Mouse (Mus musculus): ENCODE results near the gene Gid4. TPM values are rescaled to one million over a fixed set of nuclear protein-coding genes. Genes with fewer than 3 reads are reported as not detected.

The Gid4 gene
- 24.5 and 24.6 TPM in 2 replicates for polyA plus RNA-seq (2015; fragmentation: Nextera tagmentation; extraction: Ambion mirVana)

- WGBS: under 1% methylated on average over 65 of the region's 81 CpGs
- peak within 1 kb of the TSS; percentile 91 for H3K27ac ChIP-seq
- peak within 1 kb of the TSS; percentile 85 for H3K4me2 ChIP-seq (replicated peaks)
- ATAC-seq: peak; percentile 97
- H3K9me3 ChIP-seq: no peaks in the 10 kb centered on the region
- peak within 1 kb of the TSS; percentile 95 for H3K9ac ChIP-seq
- H3K27me3 ChIP-seq (replicated peaks): no peaks in the 10 kb centered on the region
- H3K4me3 ChIP-seq (replicated peaks): peak within 1 kb of the TSS; percentile 92
- peaks cover 16% of the 10 kb centered on the region for H3K4me1 ChIP-seq (replicated peaks)
- no peaks in the 10 kb centered on the region for H3K36me3 ChIP-seq
Observed at GRCm38 (mm10) chr11:60416963-60417716, at the start of gene Gid4. Gene Gid4, plus strand, starts transcription at chr11:60417145.

- WGBS: 61% methylated on average over 3 of the region's 3 CpGs
- peaks cover 7% of the 10 kb centered on the region; the same call in 1 of the 2 replicates for H3K4me1 ChIP-seq (replicated peaks)
Observed at GRCm38 (mm10) chr11:60367256-60367655, 49.7 kb upstream of the Gid4 start.

GRCm38 (mm10) chr11:60368909-60369308 lies 48.0 kb upstream of the Gid4 start:
- Histone ChIP-seq H3K4me2 (replicated peaks) (no peak overlapping the region), H3K27me3 (replicated peaks) (no peaks in the 10 kb centered on the region), H3K9ac (no peak overlapping the region), H3K9me3 (no peaks in the 10 kb centered on the region), H3K4me3 (replicated peaks) (no peak overlapping the region), H3K4me1 (replicated peaks) (peaks cover 7% of the 10 kb centered on the region; the same call in 1 of the 2 replicates), H3K27ac (no peak overlapping the region), H3K36me3 (no peaks in the 10 kb centered on the region)
- no peak for ATAC-seq
- WGBS: 73% methylated on average over 4 of the region's 4 CpGs

More at GRCm38 (mm10) chr11:60367256-60367655, 49.7 kb upstream of the Gid4 start:
- no peaks in the 10 kb centered on the region for H3K27me3 ChIP-seq (replicated peaks)
- H3K9me3 ChIP-seq: no peaks in the 10 kb centered on the region
- H3K9ac ChIP-seq: no peak overlapping the region
- H3K27ac ChIP-seq: no peak overlapping the region
- no peak overlapping the region for H3K4me3 ChIP-seq (replicated peaks)
- no peak overlapping the region for H3K4me2 ChIP-seq (replicated peaks)
- no peaks in the 10 kb centered on the region for H3K36me3 ChIP-seq
- no peak for ATAC-seq

GRCm38 (mm10) chr11:60369448-60369847 lies 47.5 kb upstream of the Gid4 start:
- Histone ChIP-seq H3K4me1 (replicated peaks) (peaks cover 7% of the 10 kb centered on the region; the same call in 1 of the 2 replicates), H3K4me2 (replicated peaks) (no peak overlapping the region), H3K36me3 (no peaks in the 10 kb centered on the region), H3K9ac (no peak overlapping the region), H3K9me3 (no peaks in the 10 kb centered on the region), H3K27me3 (replicated peaks) (no peaks in the 10 kb centered on the region), H3K4me3 (replicated peaks) (no peak overlapping the region), H3K27ac (no peak overlapping the region)
- no peak for ATAC-seq
- WGBS: 61% methylated on average over 4 of the region's 4 CpGs

- WGBS: 81% methylated on average over 13 of the region's 13 CpGs
Observed at GRCm38 (mm10) chr11:60370431-60370830, 46.5 kb upstream of the Gid4 start.

GRCm38 (mm10) chr11:60374481-60374880 lies 42.5 kb upstream of the Gid4 start:
- no peaks in the 10 kb centered on the region for H3K4me1 ChIP-seq (replicated peaks)
- H3K27me3 ChIP-seq (replicated peaks): no peaks in the 10 kb centered on the region
- no peak overlapping the region for H3K9ac ChIP-seq
- no peak for ATAC-seq
- no peaks in the 10 kb centered on the region for H3K36me3 ChIP-seq
- H3K9me3 ChIP-seq: no peaks in the 10 kb centered on the region
- WGBS: 76% methylated on average over 6 of the region's 6 CpGs
- H3K4me3 ChIP-seq (replicated peaks): no peak overlapping the region
- H3K4me2 ChIP-seq (replicated peaks): no peak overlapping the region
- H3K27ac ChIP-seq: no peak overlapping the region

More at GRCm38 (mm10) chr11:60370431-60370830, 46.5 kb upstream of the Gid4 start:
- H3K4me2 ChIP-seq (replicated peaks): no peak overlapping the region
- no peak overlapping the region for H3K9ac ChIP-seq
- ATAC-seq: no peak
- H3K4me3 ChIP-seq (replicated peaks): no peak overlapping the region
- no peaks in the 10 kb centered on the region for H3K9me3 ChIP-seq
- no peaks in the 10 kb centered on the region for H3K27me3 ChIP-seq (replicated peaks)
- no peaks in the 10 kb centered on the region for H3K36me3 ChIP-seq
- H3K27ac ChIP-seq: no peak overlapping the region
- peaks cover 7% of the 10 kb centered on the region; the same call in 1 of the 2 replicates for H3K4me1 ChIP-seq (replicated peaks)

GRCm38 (mm10) chr11:60383518-60383917 lies 33.4 kb upstream of the Gid4 start:
- WGBS: 89% methylated on average over 6 of the region's 6 CpGs
- Histone ChIP-seq H3K4me3 (replicated peaks) (no peak overlapping the region), H3K27ac (no peak overlapping the region), H3K9ac (no peak overlapping the region), H3K27me3 (replicated peaks) (no peaks in the 10 kb centered on the region), H3K9me3 (no peaks in the 10 kb centered on the region), H3K36me3 (no peaks in the 10 kb centered on the region), H3K4me2 (replicated peaks) (no peak overlapping the region), H3K4me1 (replicated peaks) (peaks cover 10% of the 10 kb centered on the region; the same call in 1 of the 2 replicates)
- no peak for ATAC-seq

- peaks cover 10% of the 10 kb centered on the region; the same call in 1 of the 2 replicates for H3K4me1 ChIP-seq (replicated peaks)
- H3K36me3 ChIP-seq: no peaks in the 10 kb centered on the region
- WGBS: 13% methylated on average over 16 of the region's 16 CpGs
- H3K27ac ChIP-seq: no peak overlapping the region
- H3K9ac ChIP-seq: no peak overlapping the region
- no peaks in the 10 kb centered on the region for H3K9me3 ChIP-seq
- H3K4me3 ChIP-seq (replicated peaks): no peak overlapping the region
- H3K4me2 ChIP-seq (replicated peaks): peak overlapping the region; percentile 34
- ATAC-seq: 0 out of 2 replicates have a peak, but pooled peaks have one; percentile 11
- no peaks in the 10 kb centered on the region for H3K27me3 ChIP-seq (replicated peaks)
Observed at GRCm38 (mm10) chr11:60384762-60385421, 32.1 kb upstream of the Gid4 start.

GRCm38 (mm10) chr11:60385946-60386345 lies 31.0 kb upstream of the Gid4 start:
- H3K4me3 ChIP-seq (replicated peaks): no peak overlapping the region
- ATAC-seq: no peak
- no peak overlapping the region for H3K27ac ChIP-seq
- H3K9me3 ChIP-seq: no peaks in the 10 kb centered on the region
- H3K4me1 ChIP-seq (replicated peaks): peaks cover 10% of the 10 kb centered on the region; the same call in 1 of the 2 replicates
- H3K36me3 ChIP-seq: no peaks in the 10 kb centered on the region
- no peak overlapping the region for H3K4me2 ChIP-seq (replicated peaks)
- H3K27me3 ChIP-seq (replicated peaks): no peaks in the 10 kb centered on the region
- no peak overlapping the region for H3K9ac ChIP-seq
- WGBS: 74% methylated on average over 5 of the region's 5 CpGs

- Histone ChIP-seq H3K4me1 (replicated peaks) (peaks cover 10% of the 10 kb centered on the region; the same call in 1 of the 2 replicates), H3K4me2 (replicated peaks) (no peak overlapping the region), H3K27me3 (replicated peaks) (no peaks in the 10 kb centered on the region), H3K9ac (no peak overlapping the region), H3K36me3 (no peaks in the 10 kb centered on the region), H3K4me3 (replicated peaks) (no peak overlapping the region), H3K27ac (peak overlapping the region; percentile 54; the same call in 1 of the 2 replicates), H3K9me3 (no peaks in the 10 kb centered on the region)
- ATAC-seq: peak; percentile 91
- WGBS: 53% methylated on average over 2 of the region's 2 CpGs
Observed at GRCm38 (mm10) chr11:60387944-60388343, 29.0 kb upstream of the Gid4 start.

GRCm38 (mm10) chr11:60391346-60391745 lies 25.6 kb upstream of the Gid4 start:
- H3K36me3 ChIP-seq: no peaks in the 10 kb centered on the region
- H3K9ac ChIP-seq: no peak overlapping the region
- H3K4me2 ChIP-seq (replicated peaks): no peak overlapping the region
- 85% methylated on average over 6 of the region's 6 CpGs for WGBS
- H3K9me3 ChIP-seq: no peaks in the 10 kb centered on the region
- peaks cover 6% of the 10 kb centered on the region; the same call in 1 of the 2 replicates for H3K4me1 ChIP-seq (replicated peaks)
- H3K4me3 ChIP-seq (replicated peaks): no peak overlapping the region
- H3K27ac ChIP-seq: no peak overlapping the region
- ATAC-seq: no peak
- no peaks in the 10 kb centered on the region for H3K27me3 ChIP-seq (replicated peaks)

GRCm38 (mm10) chr11:60396546-60396945 lies 20.4 kb upstream of the Gid4 start:
- Histone ChIP-seq H3K36me3 (peaks cover 9% of the 10 kb centered on the region), H3K9me3 (no peaks in the 10 kb centered on the region), H3K9ac (no peak overlapping the region), H3K27ac (no peak overlapping the region), H3K4me2 (replicated peaks) (no peak overlapping the region), H3K4me3 (replicated peaks) (no peak overlapping the region), H3K27me3 (replicated peaks) (no peaks in the 10 kb centered on the region), H3K4me1 (replicated peaks) (no peaks in the 10 kb centered on the region)
- 0 out of 2 replicates have a peak, but pooled peaks have one; percentile 63 for ATAC-seq
- 51% methylated on average over 6 of the region's 6 CpGs for WGBS
